Mouse (Mus musculus) c-Kit-positive CD71-negative TER-119-negative erythroid progenitor cells, embryonic 14.5 days (primary cell): ENCODE data around the gene Gm21650.
"Not testable (repeated sequence)": the region's sequence is repeated elsewhere in the genome, so short reads cannot be mapped to it uniquely, and the experiment has no call there.

Experiments
- DNase-seq: peaks from one replicate; pipeline ENCODE4 v3.0.0-alpha.2; 2013; ENCODE audit warnings: low read depth

Gm21650 gene

GRCm38 (mm10) chrY:77692508-77692907 is at the start of gene Gm21650:
Gene Gm21650 (plus strand): TSS chrY:77692808.
- DNase-seq = not testable (repeated sequence)
